Mouse (Mus musculus): ENCODE data around the gene Chkb.

Chkb gene

GRCm38 (mm10) chr15:89399716-89400115, 30.0 kb downstream of the Chkb start:
- no peak for DNase-seq (ENCODE audit: low read depth)

GRCm38 (mm10) chr15:89398146-89398545, 31.6 kb downstream of the Chkb start:
- no peak for DNase-seq (ENCODE audit: low read depth)

GRCm38 (mm10) chr15:89396883-89397282, 32.8 kb downstream of the Chkb start:
- DNase-seq (ENCODE audit: low read depth) = no peak

- no peak for DNase-seq (ENCODE audit: low read depth)
Measured at GRCm38 (mm10) chr15:89390081-89390480, 39.6 kb downstream of the Chkb start.

- DNase-seq (ENCODE audit: low read depth) = no peak
Measured at GRCm38 (mm10) chr15:89387127-89387526, 42.6 kb downstream of the Chkb start.

GRCm38 (mm10) chr15:89384617-89385016, 45.1 kb downstream of the Chkb start, which contains the start of gene Klhdc7b:
Gene Klhdc7b (plus strand): TSS chr15:89384917.
- DNase-seq (ENCODE audit: low read depth) = no peak

GRCm38 (mm10) chr15:89379429-89379828, 50.3 kb downstream of the Chkb start:
- no peak for DNase-seq (ENCODE audit: low read depth)

GRCm38 (mm10) chr15:89378831-89379401, 50.8 kb downstream of the Chkb start, which contains the start of gene Odf3b:
Gene Odf3b (minus strand): TSS chr15:89379282.
- DNase-seq (ENCODE audit: low read depth) = no peak

GRCm38 (mm10) chr15:89377938-89378828, 51.5 kb downstream of the Chkb start:
- no peak for DNase-seq (ENCODE audit: low read depth)

GRCm38 (mm10) chr15:89377362-89377761, 52.3 kb downstream of the Chkb start:
- no peak for DNase-seq (ENCODE audit: low read depth)

- DNase-seq (ENCODE audit: low read depth) = no peak
Measured at GRCm38 (mm10) chr15:89376957-89377356, 52.8 kb downstream of the Chkb start, which contains the start of gene Tymp. Gene Tymp (minus strand): TSS chr15:89377039.
